Mouse (Mus musculus) CH12F3 (cell line): Measurements from ENCODE around the gene Pfdn4.

Experiments used
- in situ Hi-C: fragments of 300-500 bp; cut with MboI; formaldehyde crosslinking; loops from 2 replicates; pipeline ENCODE4 v1.14.3; 2020; ENCODE audit warnings: low sequenced_read_pairs

The Pfdn4 gene

DNA sequence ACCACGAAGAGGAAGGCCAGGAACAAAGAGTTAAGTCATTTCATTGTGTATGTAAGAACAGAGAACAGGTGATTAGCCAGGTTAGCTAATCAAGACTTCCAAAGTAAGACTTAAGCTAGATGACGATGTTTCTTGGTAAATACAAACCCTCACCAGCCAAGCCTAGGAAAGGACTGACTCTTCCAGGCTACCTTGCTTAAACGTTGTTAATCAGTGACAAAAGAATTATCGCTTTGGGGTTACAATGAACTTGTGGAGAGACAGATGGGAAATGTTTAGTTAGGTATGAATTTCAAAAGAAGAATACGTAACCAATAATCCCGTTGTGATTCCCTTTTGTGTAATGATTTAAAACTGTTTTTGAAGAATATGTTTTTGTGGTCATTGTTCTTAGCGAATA lies 48.7 kb downstream of the Pfdn4 start:
- in situ Hi-C loops = no loop called here

DNA sequence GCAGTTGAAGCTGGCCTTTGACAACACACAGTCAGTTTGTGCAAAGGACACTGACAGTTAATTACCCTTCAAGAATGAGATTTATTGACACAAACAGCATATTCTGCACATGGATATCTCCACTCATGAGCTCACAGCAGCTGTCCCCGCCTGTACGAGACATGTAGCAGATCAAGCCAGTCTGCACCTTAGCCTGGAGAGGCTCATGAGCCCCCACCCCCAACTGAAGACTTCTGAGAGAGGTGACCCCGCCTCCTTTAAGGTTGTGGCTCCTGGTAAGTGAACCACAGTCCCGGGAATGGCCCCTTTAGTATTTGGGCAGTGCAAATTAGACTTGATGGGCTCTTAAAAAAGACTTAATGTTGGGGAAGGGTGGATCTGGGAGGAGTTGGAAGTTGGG lies 49.5 kb downstream of the Pfdn4 start:
- in situ Hi-C loops = no loop called here

DNA sequence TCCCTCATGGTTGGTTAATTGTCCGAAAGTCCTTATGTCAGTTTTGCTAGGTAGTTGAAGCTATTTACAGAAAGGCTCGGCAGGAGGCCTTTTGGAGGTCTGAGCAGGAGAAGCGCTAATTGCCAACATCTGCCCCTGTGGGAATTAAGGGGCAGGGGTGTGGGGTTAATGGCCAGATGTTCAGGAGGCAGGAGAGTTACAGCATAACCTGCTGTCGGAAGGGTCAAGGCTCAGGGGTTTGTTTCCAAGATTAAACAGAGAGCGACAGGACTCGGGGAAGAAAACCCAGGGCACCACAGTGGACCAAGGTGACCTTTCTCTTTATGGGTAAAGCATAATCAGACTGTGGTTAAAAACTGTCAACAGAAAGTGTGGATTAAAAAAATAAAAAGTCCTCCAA lies 51.3 kb downstream of the Pfdn4 start:
- in situ Hi-C loops = no loop called here

DNA sequence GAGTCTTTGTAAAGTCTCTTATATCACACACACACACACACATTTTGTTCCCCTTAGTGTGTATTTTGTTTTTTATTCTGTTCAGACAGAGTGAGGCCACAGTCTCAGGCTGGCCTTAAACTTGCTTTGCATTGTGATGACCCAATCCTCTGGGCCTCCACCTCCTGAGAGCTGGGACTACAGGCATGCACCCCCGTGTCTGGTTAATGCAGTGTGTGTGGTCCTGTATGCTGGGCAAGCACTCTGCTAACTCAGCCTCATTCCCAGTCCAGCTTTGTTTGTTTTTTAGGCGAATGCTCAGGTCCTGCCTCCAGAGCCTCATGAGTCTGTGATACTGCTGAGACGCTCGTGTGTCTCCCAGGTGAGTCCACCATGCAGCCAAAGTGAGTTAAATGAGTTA lies 51.8 kb downstream of the Pfdn4 start:
- in situ Hi-C loops = no loop called here

DNA sequence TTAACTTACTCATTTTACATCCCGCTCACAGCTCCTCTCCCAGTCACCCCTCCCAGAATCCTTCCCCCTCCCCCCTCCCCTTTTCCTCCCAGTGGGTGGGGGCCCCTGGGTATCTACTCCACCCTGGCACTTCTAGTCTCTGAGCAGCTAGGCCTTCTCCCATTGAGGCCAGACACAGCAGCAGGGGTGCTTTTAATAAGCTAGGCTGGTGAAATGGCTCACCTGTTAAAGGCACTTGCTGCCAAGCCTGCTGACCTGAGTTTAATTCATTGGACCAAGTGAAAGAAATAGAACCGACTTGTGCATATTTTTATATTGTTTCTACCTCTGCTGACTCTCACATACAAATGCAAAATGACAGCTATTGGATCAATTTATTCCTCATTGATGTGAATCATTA lies 52.9 kb downstream of the Pfdn4 start:
- in situ Hi-C loops = no loop called here

DNA sequence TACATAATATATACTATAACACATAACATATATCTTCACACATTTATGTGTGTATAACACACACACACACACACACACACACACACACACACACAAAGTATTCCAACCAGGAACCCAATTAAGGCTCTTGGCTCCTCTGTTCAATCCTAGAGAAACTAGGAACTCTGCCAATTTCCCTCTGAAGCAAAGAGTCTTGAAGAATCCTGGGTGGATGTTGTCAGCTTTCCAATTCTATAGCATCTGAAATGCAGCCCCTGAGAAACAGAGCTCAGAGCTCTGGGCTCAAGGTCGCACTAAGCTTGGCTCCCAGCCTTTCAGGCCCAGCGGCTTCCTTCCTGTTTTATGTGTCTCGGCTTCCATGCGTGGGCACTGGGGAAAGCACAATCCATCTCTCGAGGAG lies 54.0 kb downstream of the Pfdn4 start:
- in situ Hi-C loops = no loop called here

DNA sequence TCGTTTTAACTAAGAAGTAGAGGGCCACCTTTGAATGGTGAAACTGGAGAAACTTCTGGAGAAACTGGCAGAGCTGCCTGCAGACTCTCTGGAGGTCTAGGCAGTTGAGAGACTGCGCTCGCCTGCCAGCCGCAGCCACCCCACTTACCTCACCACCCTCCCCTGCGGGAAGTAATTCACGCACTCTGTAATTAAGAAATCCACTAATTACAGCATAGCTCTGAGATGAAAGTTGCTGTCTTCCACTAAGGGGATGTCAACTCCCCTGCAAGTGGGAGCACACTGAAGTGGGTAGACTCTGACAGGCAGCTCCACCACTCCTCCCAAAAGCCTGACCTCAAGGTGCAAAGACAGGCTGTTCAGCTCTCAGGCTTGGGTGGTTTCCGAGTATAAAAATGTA lies 55.9 kb downstream of the Pfdn4 start:
- in situ Hi-C loops = no loop called here

DNA sequence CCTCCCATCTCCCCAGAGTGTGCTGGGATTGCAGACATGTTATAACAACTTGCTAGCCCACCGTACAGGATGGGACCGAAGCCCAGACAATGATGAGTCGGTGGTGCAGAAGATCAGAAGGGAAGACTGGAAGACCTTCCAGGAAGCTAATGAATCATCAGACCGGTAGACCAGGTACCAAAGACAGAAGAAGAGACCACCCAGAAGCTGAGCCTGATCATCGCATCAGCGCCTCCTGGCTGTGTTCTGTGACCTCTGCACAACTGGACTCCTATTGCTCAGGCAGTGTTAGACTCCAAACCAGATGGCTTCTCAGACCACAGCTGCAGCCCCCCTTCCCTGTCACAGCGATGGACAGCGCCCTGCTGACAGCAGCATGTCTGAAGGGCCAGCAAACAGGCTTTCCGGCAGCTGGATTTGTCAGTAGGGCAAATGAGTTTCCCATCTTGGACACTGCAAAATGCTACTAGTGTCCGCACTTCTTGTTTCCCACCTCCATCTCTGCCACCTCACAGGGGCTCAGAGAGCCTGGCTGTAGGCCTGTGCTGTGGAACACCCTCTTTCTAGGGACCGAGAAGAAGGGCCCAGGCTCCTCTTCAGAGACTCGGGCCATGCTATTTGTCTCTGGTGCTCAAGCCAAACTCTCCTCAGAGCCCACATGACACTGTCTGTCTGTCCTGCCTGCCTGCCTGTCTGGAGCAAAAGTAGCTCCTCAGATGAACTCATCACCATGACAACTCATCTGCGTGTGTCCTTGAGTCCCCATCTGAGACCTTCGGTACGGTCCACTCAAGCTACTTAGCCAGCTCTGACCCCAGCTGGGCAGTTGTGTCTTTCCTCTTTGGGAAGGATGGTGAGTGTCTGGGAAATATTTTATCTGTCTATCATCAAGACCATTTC lies 68.0 kb downstream of the Pfdn4 start:
- in situ Hi-C loops = no loop called here

DNA sequence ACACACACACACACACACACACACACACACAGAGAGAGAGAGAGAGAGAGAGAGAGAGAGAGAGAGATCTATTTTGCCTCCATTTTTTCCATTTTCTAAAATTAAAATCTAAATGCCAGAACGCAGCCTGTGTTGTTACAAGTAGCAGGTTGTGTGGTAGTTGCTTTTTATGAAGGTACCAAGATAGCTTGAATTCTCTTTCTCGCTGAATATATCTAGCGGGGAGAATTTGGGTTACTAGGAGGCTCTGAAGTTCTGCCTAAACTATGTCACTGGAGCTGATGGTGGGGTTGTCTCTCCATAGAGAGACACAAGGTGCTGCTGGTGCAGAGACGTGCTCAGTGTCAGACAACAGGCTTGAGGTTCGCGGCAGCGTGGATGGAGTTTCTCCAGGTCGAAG lies 68.8 kb downstream of the Pfdn4 start:
- in situ Hi-C loops = no loop called here
